Mouse (Mus musculus): ENCODE data around the gene Dbnl.

The Dbnl gene

GRCm38 (mm10) chr11:5788056-5789014 is at the start of gene Dbnl:
TSS of gene Dbnl (plus strand) at chr11:5788488.
- peak; percentile 97 for DNase-seq

DNA sequence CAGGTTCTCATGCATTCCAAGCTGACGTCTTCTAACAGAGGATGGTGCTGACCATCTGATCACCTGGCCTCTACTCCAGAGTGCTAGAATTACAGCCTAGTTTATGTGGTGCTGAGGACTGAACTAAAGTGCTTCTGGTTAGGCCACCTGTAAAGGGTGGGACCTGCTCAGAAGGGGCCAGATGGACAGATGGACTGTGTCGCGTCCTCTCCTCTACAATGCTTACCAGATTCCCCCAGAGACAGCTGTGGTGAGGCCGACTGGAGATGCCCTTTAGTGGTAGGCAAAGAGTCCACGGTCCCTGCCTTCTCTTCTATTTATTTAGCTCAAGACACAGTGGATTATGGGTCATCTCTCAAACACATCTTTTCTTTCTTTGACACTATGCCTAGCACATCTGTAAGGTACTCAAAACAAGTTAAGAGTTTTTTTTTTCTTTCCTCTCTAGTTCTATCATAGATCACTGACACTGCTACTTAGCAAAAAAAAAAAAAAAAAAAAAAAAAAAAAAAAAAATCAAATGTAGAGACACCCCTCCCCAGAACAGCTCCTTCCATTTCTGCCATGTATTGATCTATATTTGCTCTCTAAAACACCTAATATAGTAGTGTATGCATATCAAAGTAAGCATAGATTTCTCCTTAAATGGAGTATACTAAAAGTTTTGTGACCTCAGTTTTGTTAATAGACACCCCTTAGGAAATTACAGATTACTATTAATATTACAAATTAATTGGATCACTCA is 49.2 kb upstream of the Dbnl start:
- no peak for DNase-seq

GRCm38 (mm10) chr11:5739846-5740245 is 48.4 kb upstream of the Dbnl start:
- DNase-seq = no peak

GRCm38 (mm10) chr11:5740599-5740964 is 47.7 kb upstream of the Dbnl start:
- DNase-seq = no peak

DNA sequence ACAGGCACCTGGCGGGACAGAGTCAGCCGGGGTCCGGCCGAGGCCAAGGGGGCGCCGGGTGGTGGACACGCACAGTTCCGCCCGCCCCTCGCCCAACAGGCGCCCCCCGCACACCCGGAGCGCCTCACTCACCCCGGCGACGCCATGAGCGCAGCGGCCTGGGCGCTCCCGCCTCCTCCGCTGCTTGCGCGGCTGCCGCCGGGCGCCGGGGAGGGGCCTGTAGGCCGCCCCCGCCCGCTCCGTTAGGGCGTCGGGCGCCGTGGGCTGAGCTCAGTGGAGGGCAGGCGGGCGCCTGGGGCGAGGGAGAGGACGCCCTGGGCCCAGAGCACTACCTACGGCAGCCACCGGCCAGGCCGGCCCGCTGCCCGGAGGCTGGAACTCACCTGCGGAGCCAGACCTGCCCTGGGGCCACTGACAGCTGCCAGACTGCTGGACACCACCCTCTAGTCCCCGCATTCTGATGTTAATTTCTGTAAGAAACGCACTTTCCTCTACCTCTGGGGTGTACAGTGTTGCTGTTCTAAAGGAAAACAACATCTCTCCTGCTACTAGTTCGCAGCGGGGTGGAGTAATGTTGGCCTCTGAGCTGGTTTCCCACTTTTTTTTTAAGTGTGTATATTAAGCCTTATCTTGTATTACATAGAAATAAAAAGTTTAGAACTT is 47.2 kb upstream of the Dbnl start:
- peak; percentile 85 for DNase-seq

GRCm38 (mm10) chr11:5742106-5742505 is 46.2 kb upstream of the Dbnl start:
- DNase-seq = peak; percentile 70

DNA sequence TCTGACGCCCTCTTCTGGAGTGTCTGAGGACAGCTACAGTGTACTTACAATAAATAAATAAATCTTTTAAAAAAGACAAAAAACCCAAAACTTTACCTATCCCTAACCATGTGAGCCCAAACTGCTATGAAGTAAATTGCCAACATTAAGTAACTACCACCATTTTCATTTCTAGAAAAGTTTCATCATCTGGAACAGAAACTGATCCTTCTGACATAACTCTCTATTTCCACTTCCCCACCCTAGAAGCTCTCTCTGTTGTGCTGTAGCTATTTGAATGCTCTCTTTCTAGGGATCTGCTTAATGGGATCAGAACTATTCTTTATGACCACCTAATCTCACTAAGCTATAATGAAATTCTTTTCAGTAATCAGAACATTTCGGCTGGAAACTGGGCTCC is 43.3 kb upstream of the Dbnl start:
- no peak for DNase-seq

- DNase-seq = no peak
These were observed 34.5 kb upstream of the Dbnl start for GRCm38 (mm10) chr11:5753755-5754154.

GRCm38 (mm10) chr11:5761820-5762632 is 26.3 kb upstream of the Dbnl start, which contains the start of gene Urgcp:
TSS of gene Urgcp (minus strand) at chr11:5762376.
- DNase-seq = peak; percentile 94

GRCm38 (mm10) chr11:5762633-5762982 is 25.7 kb upstream of the Dbnl start:
- DNase-seq = no peak

- DNase-seq = no peak
These were observed 22.3 kb upstream of the Dbnl start for GRCm38 (mm10) chr11:5766019-5766418.

DNA sequence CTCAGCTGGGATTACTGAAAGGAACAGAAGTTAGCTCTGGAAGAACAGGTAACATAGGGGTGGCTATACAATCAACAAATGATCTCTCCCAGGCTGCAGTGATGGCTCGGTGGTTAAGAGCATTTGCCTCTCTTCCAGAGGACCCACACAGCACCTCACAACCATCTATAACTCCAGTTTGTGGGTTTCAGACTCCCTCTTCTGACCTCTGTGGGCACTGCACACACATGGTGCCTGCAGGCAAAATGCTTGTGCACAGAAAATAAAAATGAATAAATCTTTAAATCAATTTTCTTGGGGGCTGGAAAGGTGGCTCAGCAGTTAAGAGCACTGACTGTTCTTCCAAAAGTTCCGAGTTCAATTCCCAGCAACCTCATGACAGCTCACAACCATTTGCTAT is 9.8 kb upstream of the Dbnl start:
- DNase-seq = no peak

- DNase-seq = no peak
These were observed 8.2 kb upstream of the Dbnl start for GRCm38 (mm10) chr11:5780035-5780499.

- DNase-seq = no peak
These were observed 5.9 kb upstream of the Dbnl start for GRCm38 (mm10) chr11:5782199-5782944.

GRCm38 (mm10) chr11:5785732-5786131 is 2.6 kb upstream of the Dbnl start:
- peak; percentile 81 for DNase-seq

DNA sequence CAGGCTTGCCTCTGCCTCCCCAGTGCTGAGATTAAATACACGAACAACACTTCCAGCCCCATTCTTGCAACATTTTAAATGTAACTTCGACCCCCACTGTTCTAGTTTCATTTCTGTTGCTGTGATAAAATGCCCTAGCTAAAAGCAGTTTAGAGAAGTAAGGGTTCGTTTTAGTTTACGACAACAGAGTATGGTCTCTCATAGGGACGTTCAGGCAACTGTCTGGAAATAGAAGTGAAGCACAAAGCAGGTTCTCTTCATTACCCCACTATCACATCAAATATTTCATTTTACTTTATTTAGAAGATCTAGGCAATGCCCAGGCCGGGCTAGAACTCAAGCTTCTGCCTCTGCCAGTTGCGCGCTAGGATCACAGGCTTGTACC is 625 bp upstream of the Dbnl start:
- no peak for DNase-seq

DNA sequence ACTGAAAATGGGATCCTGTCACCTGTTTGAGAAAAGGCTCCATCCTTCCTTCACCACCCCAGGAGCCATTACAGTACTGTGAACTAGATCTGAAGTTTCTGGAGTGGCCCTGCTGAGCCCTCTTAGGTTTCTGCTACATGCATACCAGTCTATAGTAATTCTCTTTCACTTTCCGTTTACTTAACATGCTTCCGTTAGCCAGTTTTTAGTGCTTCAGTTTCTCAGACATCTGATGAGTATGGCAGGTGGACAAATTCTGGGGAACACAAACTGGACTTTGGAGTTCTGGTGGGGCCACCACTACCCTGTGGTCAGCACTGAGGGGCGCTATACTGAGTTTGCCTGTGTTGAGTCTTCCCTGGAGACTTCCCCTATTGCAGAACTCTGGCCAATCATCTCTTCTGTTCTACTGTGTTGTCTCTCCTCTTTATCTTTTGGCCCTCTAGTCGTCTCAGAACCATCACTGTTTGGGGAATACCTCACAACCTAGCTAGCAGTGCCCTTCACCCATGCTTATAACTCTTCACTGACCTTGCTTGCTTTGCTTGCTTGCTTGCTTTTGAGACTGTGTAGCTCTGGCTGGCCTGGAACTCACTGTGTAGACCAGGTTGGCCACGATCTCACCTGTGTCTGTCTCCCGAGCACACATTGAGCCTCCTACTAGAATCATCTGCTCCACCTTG is 924 bp downstream of the Dbnl start:
- peak; percentile 44 for DNase-seq

DNA sequence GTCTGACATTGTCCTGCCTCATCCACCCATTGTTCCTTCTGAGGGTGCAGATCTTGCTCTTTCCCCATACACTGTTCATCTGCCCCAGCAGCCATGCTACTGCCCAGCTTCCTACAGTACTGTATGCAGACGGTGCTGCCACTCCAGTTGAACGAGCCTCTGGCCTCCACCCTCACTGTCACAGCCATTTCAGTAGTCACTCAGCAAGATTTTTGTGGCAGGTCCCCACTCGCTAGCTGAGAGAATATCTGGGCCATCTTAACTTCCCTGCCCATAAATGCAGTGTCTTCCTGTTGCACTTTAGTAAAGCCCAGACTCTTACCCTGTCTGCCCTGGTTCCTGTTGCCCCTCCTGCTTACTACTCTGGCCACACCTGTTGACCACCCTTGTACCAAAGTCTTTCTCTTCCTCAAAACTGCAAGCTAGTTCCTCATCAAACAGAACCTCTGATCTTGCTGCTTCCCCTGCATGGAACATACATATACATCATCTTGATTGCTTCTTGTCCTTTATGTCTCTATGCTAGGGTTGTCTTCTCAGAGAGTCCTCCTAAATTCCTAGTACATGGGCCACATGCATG is 1.6 kb downstream of the Dbnl start:
- DNase-seq = peak; percentile 37

GRCm38 (mm10) chr11:5790431-5790830 is 2.1 kb downstream of the Dbnl start:
- no peak for DNase-seq

DNA sequence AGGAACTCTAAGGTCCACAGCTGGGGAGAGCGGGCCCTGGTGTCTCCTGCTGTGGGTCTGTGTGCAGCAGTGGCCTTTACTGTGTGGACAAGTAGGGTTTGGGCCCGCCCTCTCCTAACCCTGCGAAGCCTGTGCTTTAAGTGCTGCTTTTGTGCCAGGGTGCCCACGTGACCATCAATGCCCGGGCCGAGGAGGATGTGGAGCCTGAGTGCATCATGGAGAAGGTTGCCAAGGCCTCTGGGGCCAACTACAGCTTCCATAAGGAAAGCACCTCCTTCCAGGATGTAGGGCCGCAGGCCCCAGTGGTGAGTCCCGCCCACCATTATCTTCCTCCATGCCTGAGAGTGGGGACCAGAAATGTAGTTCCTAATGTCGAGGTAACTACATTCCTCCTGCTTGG is 7.0 kb downstream of the Dbnl start:
- DNase-seq = no peak

- DNase-seq = no peak
These were observed 7.4 kb downstream of the Dbnl start for GRCm38 (mm10) chr11:5795706-5796105.
